Mouse (Mus musculus): ENCODE results near the gene Fbxw20. TPM values are rescaled to one million over a fixed set of nuclear protein-coding genes. Genes with fewer than 3 reads are reported as not detected.
"Not testable (repeated sequence)": the region's sequence is repeated elsewhere in the genome, so short reads cannot be mapped to it uniquely, and the experiment has no call there.

Gene Fbxw20
- polyA plus RNA-seq (2014; fragmentation: Nextera tagmentation; extraction: Ambion mirVana), result not detected in 2 replicates

- Histone ChIP-seq H3K27ac (ENCODE audit: low read depth, low read length) (no peak within 1 kb of the TSS), H3K4me1 (ENCODE audit: control insufficient read depth, insufficient read depth, low read length) (no peaks in the 10 kb centered on the region), H3K9ac (replicated peaks; ENCODE audit: low read depth, low read length) (no peak within 1 kb of the TSS), H3K36me3 (ENCODE audit: control insufficient read depth, insufficient read depth, low read length) (no peaks in the 10 kb centered on the region), H3K27me3 (ENCODE audit: control insufficient read depth, insufficient read depth, low read length) (no peaks in the 10 kb centered on the region), H3K4me2 (ENCODE audit: low read depth, low read length) (no peak within 1 kb of the TSS), H3K4me3 (ENCODE audit: low read depth, low read length) (no peak within 1 kb of the TSS), H3K9me3 (ENCODE audit: control insufficient read depth, low read length) (no peaks in the 10 kb centered on the region)
- no peak for ATAC-seq (ENCODE audit: low read depth)
- 100% methylated on average over 1 of the region's 1 CpGs for WGBS
These were observed at the start of gene Fbxw20 for GRCm38 (mm10) chr9:109234654-109235053. TSS of gene Fbxw20 (minus strand) at chr9:109234754.

GRCm38 (mm10) chr9:109263041-109263440, 28.5 kb upstream of the Fbxw20 start:
- no peak overlapping the region for H3K27ac ChIP-seq (ENCODE audit: low read depth, low read length)
- H3K4me1 ChIP-seq (ENCODE audit: control insufficient read depth, insufficient read depth, low read length), result no peaks in the 10 kb centered on the region
- H3K9me3 ChIP-seq (ENCODE audit: control insufficient read depth, low read length), result no peaks in the 10 kb centered on the region
- H3K27me3 ChIP-seq (ENCODE audit: control insufficient read depth, insufficient read depth, low read length), result no peaks in the 10 kb centered on the region
- no peaks in the 10 kb centered on the region for H3K36me3 ChIP-seq (ENCODE audit: control insufficient read depth, insufficient read depth, low read length)
- 82% methylated on average over 2 of the region's 2 CpGs for WGBS
- ATAC-seq (ENCODE audit: low read depth), result no peak
- H3K4me3 ChIP-seq (ENCODE audit: low read depth, low read length), result no peak overlapping the region
- H3K9ac ChIP-seq (replicated peaks; ENCODE audit: low read depth, low read length), result no peak overlapping the region
- H3K4me2 ChIP-seq (ENCODE audit: low read depth, low read length), result no peak overlapping the region

- Histone ChIP-seq H3K4me2 (ENCODE audit: low read depth, low read length) (no peak overlapping the region), H3K9ac (replicated peaks; ENCODE audit: low read depth, low read length) (no peak overlapping the region), H3K4me1 (ENCODE audit: control insufficient read depth, insufficient read depth, low read length) (no peaks in the 10 kb centered on the region), H3K27ac (ENCODE audit: low read depth, low read length) (no peak overlapping the region), H3K9me3 (ENCODE audit: control insufficient read depth, low read length) (no peaks in the 10 kb centered on the region), H3K36me3 (ENCODE audit: control insufficient read depth, insufficient read depth, low read length) (no peaks in the 10 kb centered on the region), H3K4me3 (ENCODE audit: low read depth, low read length) (no peak overlapping the region), H3K27me3 (ENCODE audit: control insufficient read depth, insufficient read depth, low read length) (no peaks in the 10 kb centered on the region)
- ATAC-seq (ENCODE audit: low read depth), result no peak
- 72% methylated on average over 6 of the region's 6 CpGs for WGBS
These were observed 16.1 kb downstream of the Fbxw20 start for GRCm38 (mm10) chr9:109218449-109218848.

GRCm38 (mm10) chr9:109201347-109201746, 33.2 kb downstream of the Fbxw20 start:
- not testable (repeated sequence) for H3K4me2 ChIP-seq (ENCODE audit: low read depth, low read length); ATAC-seq (ENCODE audit: low read depth); H3K27me3 ChIP-seq (ENCODE audit: control insufficient read depth, insufficient read depth, low read length); H3K9me3 ChIP-seq (ENCODE audit: control insufficient read depth, low read length); H3K27ac ChIP-seq (ENCODE audit: low read depth, low read length); H3K4me3 ChIP-seq (ENCODE audit: low read depth, low read length); H3K36me3 ChIP-seq (ENCODE audit: control insufficient read depth, insufficient read depth, low read length); H3K4me1 ChIP-seq (ENCODE audit: control insufficient read depth, insufficient read depth, low read length); H3K9ac ChIP-seq (replicated peaks; ENCODE audit: low read depth, low read length)
- 67% methylated on average over 1 of the region's 1 CpGs for WGBS

- H3K9me3 ChIP-seq (ENCODE audit: control insufficient read depth, low read length), result no peaks in the 10 kb centered on the region
- no peak for ATAC-seq (ENCODE audit: low read depth)
- no peak overlapping the region for H3K4me3 ChIP-seq (ENCODE audit: low read depth, low read length)
- H3K4me1 ChIP-seq (ENCODE audit: control insufficient read depth, insufficient read depth, low read length), result no peaks in the 10 kb centered on the region
- H3K9ac ChIP-seq (replicated peaks; ENCODE audit: low read depth, low read length), result no peak overlapping the region
- WGBS, result 95% methylated on average over 1 of the region's 1 CpGs
- no peaks in the 10 kb centered on the region for H3K36me3 ChIP-seq (ENCODE audit: control insufficient read depth, insufficient read depth, low read length)
- H3K27me3 ChIP-seq (ENCODE audit: control insufficient read depth, insufficient read depth, low read length), result no peaks in the 10 kb centered on the region
- no peak overlapping the region for H3K27ac ChIP-seq (ENCODE audit: low read depth, low read length)
- H3K4me2 ChIP-seq (ENCODE audit: low read depth, low read length), result no peak overlapping the region
These were observed 34.2 kb downstream of the Fbxw20 start for GRCm38 (mm10) chr9:109200349-109200748.

- Histone ChIP-seq H3K9ac (replicated peaks; ENCODE audit: low read depth, low read length) (no peak overlapping the region), H3K27me3 (ENCODE audit: control insufficient read depth, insufficient read depth, low read length) (no peaks in the 10 kb centered on the region), H3K36me3 (ENCODE audit: control insufficient read depth, insufficient read depth, low read length) (no peaks in the 10 kb centered on the region), H3K9me3 (ENCODE audit: control insufficient read depth, low read length) (no peaks in the 10 kb centered on the region), H3K4me1 (ENCODE audit: control insufficient read depth, insufficient read depth, low read length) (no peaks in the 10 kb centered on the region), H3K4me2 (ENCODE audit: low read depth, low read length) (no peak overlapping the region), H3K27ac (ENCODE audit: low read depth, low read length) (no peak overlapping the region), H3K4me3 (ENCODE audit: low read depth, low read length) (no peak overlapping the region)
- WGBS, result 85% methylated on average over 1 of the region's 1 CpGs
- ATAC-seq (ENCODE audit: low read depth), result no peak
These were observed 35.2 kb downstream of the Fbxw20 start for GRCm38 (mm10) chr9:109199353-109199752.

GRCm38 (mm10) chr9:109195875-109196274, 38.7 kb downstream of the Fbxw20 start, which contains the start of gene Fbxw13:
TSS of gene Fbxw13 (minus strand) at chr9:109195975.
- H3K36me3 ChIP-seq (ENCODE audit: control insufficient read depth, insufficient read depth, low read length); H3K9ac ChIP-seq (replicated peaks; ENCODE audit: low read depth, low read length); H3K27ac ChIP-seq (ENCODE audit: low read depth, low read length); H3K27me3 ChIP-seq (ENCODE audit: control insufficient read depth, insufficient read depth, low read length); ATAC-seq (ENCODE audit: low read depth); H3K4me2 ChIP-seq (ENCODE audit: low read depth, low read length); H3K9me3 ChIP-seq (ENCODE audit: control insufficient read depth, low read length); H3K4me1 ChIP-seq (ENCODE audit: control insufficient read depth, insufficient read depth, low read length); H3K4me3 ChIP-seq (ENCODE audit: low read depth, low read length): not testable (repeated sequence)
- 83% methylated on average over 3 of the region's 3 CpGs for WGBS

GRCm38 (mm10) chr9:109177208-109177607, 57.3 kb downstream of the Fbxw20 start:
- no peaks in the 10 kb centered on the region for H3K27me3 ChIP-seq (ENCODE audit: control insufficient read depth, insufficient read depth, low read length)
- WGBS, result 59% methylated on average over 1 of the region's 1 CpGs
- no peaks in the 10 kb centered on the region for H3K9me3 ChIP-seq (ENCODE audit: control insufficient read depth, low read length)
- H3K27ac ChIP-seq (ENCODE audit: low read depth, low read length), result no peak overlapping the region
- no peaks in the 10 kb centered on the region for H3K4me1 ChIP-seq (ENCODE audit: control insufficient read depth, insufficient read depth, low read length)
- no peaks in the 10 kb centered on the region for H3K36me3 ChIP-seq (ENCODE audit: control insufficient read depth, insufficient read depth, low read length)
- ATAC-seq (ENCODE audit: low read depth), result no peak
- H3K4me2 ChIP-seq (ENCODE audit: low read depth, low read length), result no peak overlapping the region
- H3K9ac ChIP-seq (replicated peaks; ENCODE audit: low read depth, low read length), result no peak overlapping the region
- no peak overlapping the region for H3K4me3 ChIP-seq (ENCODE audit: low read depth, low read length)

GRCm38 (mm10) chr9:109176301-109176700, 58.3 kb downstream of the Fbxw20 start:
- Histone ChIP-seq H3K36me3 (ENCODE audit: control insufficient read depth, insufficient read depth, low read length) (no peaks in the 10 kb centered on the region), H3K27ac (ENCODE audit: low read depth, low read length) (no peak overlapping the region), H3K9ac (replicated peaks; ENCODE audit: low read depth, low read length) (no peak overlapping the region), H3K4me2 (ENCODE audit: low read depth, low read length) (no peak overlapping the region), H3K9me3 (ENCODE audit: control insufficient read depth, low read length) (no peaks in the 10 kb centered on the region), H3K4me3 (ENCODE audit: low read depth, low read length) (no peak overlapping the region), H3K4me1 (ENCODE audit: control insufficient read depth, insufficient read depth, low read length) (no peaks in the 10 kb centered on the region), H3K27me3 (ENCODE audit: control insufficient read depth, insufficient read depth, low read length) (no peaks in the 10 kb centered on the region)
- 95% methylated on average over 1 of the region's 1 CpGs for WGBS
- no peak for ATAC-seq (ENCODE audit: low read depth)
